Mouse (Mus musculus): ENCODE measurements at regions not wholly inside any gene's neighbourhood (a gene's known extent, or its start where the extent isn't known, plus 50 kb on each side); places are given as distances from the start of the nearest gene placed in this dataset.
"Not testable (repeated sequence)": the region's sequence is repeated elsewhere in the genome, so short reads cannot be mapped to it uniquely, and the experiment has no call there.

GRCm38 (mm10) chr12:106310585-106311319 is 300.7 kb downstream of the Vrk1 start:
- DNase-seq, result no peak

- DNase-seq, result no peak
Observed at GRCm38 (mm10) chr12:106311320-106311825, 301.3 kb downstream of the Vrk1 start.

GRCm38 (mm10) chr12:106311831-106312600 is 302.0 kb downstream of the Vrk1 start:
- no peak for DNase-seq

- DNase-seq, result no peak
Observed at GRCm38 (mm10) chr12:106317738-106318137, 307.7 kb downstream of the Vrk1 start.

- no peak for DNase-seq
Observed at GRCm38 (mm10) chr12:106321511-106321910, 311.5 kb downstream of the Vrk1 start.

- no peak for DNase-seq
Observed at GRCm38 (mm10) chr12:106326611-106327010, 316.6 kb downstream of the Vrk1 start.

GRCm38 (mm10) chr12:106327351-106327750 is 317.3 kb downstream of the Vrk1 start:
- no peak for DNase-seq

GRCm38 (mm10) chr12:106357867-106358266 is 347.8 kb downstream of the Vrk1 start:
- DNase-seq, result no peak

- not testable (repeated sequence) for DNase-seq
Observed at GRCm38 (mm10) chr12:106361646-106362045, 351.6 kb downstream of the Vrk1 start.

GRCm38 (mm10) chr12:106374840-106375375 is 364.9 kb downstream of the Vrk1 start:
- no peak for DNase-seq

GRCm38 (mm10) chr12:106375886-106376285 is 365.9 kb downstream of the Vrk1 start:
- DNase-seq, result no peak

GRCm38 (mm10) chr12:106376783-106377182 is 366.8 kb downstream of the Vrk1 start:
- DNase-seq, result no peak

- no peak for DNase-seq
Observed at GRCm38 (mm10) chr12:106377281-106377680, 367.3 kb downstream of the Vrk1 start.

GRCm38 (mm10) chr12:106377761-106378160 is 367.7 kb downstream of the Vrk1 start:
- DNase-seq, result no peak

- no peak for DNase-seq
Observed at GRCm38 (mm10) chr12:106378303-106379075, 368.5 kb downstream of the Vrk1 start.

- peak; percentile 13 for DNase-seq
Observed at GRCm38 (mm10) chr12:106379151-106379594, 369.1 kb downstream of the Vrk1 start.

- DNase-seq, result no peak
Observed at GRCm38 (mm10) chr12:106379779-106380178, 369.8 kb downstream of the Vrk1 start.

GRCm38 (mm10) chr12:106381821-106382220 is 371.8 kb downstream of the Vrk1 start:
- no peak for DNase-seq

- no peak for DNase-seq
Observed at GRCm38 (mm10) chr12:106389214-106389613, 379.2 kb downstream of the Vrk1 start.

- no peak for DNase-seq
Observed at GRCm38 (mm10) chr12:106392316-106392715, 382.3 kb downstream of the Vrk1 start.

- no peak for DNase-seq
Observed at GRCm38 (mm10) chr12:106399085-106399484, 389.1 kb downstream of the Vrk1 start.

- DNase-seq, result no peak
Observed at GRCm38 (mm10) chr12:106411075-106411474, 401.0 kb downstream of the Vrk1 start.

GRCm38 (mm10) chr12:106426631-106427030 is 416.6 kb downstream of the Vrk1 start:
- DNase-seq, result no peak
